Mouse (Mus musculus) right cerebral cortex, postnatal 4 days (tissue): ENCODE results near the gene Dnm2.
"Not testable (repeated sequence)": the region's sequence is repeated elsewhere in the genome, so short reads cannot be mapped to it uniquely, and the experiment has no call there.

Experiments
- DNase-seq: peaks from one replicate; pipeline ENCODE4 v3.0.0-alpha.2; 2022

Gene Dnm2

GRCm38 (mm10) chr9:21509772-21510688, 85.3 kb downstream of the Dnm2 start, which contains the start of gene Tmed1:
Gene Tmed1 (minus strand): TSS chr9:21510252.
- DNase-seq = peak; percentile 89

GRCm38 (mm10) chr9:21510689-21511015, 85.9 kb downstream of the Dnm2 start:
- no peak for DNase-seq

- no peak for DNase-seq
These were observed 86.3 kb downstream of the Dnm2 start for GRCm38 (mm10) chr9:21511052-21511451.

GRCm38 (mm10) chr9:21513466-21513865, 88.8 kb downstream of the Dnm2 start:
- DNase-seq = no peak

- no peak for DNase-seq
These were observed 93.3 kb downstream of the Dnm2 start for GRCm38 (mm10) chr9:21517947-21518495.

- DNase-seq = not testable (repeated sequence)
These were observed 94.0 kb downstream of the Dnm2 start for GRCm38 (mm10) chr9:21518690-21519089.

GRCm38 (mm10) chr9:21525142-21525936, 100.6 kb downstream of the Dnm2 start:
- no peak for DNase-seq

- no peak for DNase-seq
These were observed 101.4 kb downstream of the Dnm2 start, which contains the start of gene AB124611 for GRCm38 (mm10) chr9:21525937-21526633. Gene AB124611 (plus strand): TSS chr9:21526176.

GRCm38 (mm10) chr9:21526634-21526944, 101.9 kb downstream of the Dnm2 start:
- DNase-seq = no peak

- no peak for DNase-seq
These were observed 102.5 kb downstream of the Dnm2 start for GRCm38 (mm10) chr9:21527100-21527801.

GRCm38 (mm10) chr9:21527917-21528324, 103.2 kb downstream of the Dnm2 start:
- no peak for DNase-seq

GRCm38 (mm10) chr9:21536501-21536900, 111.8 kb downstream of the Dnm2 start:
- no peak for DNase-seq

- no peak for DNase-seq
These were observed 112.3 kb downstream of the Dnm2 start for GRCm38 (mm10) chr9:21537009-21537408.

- no peak for DNase-seq
These were observed 115.5 kb downstream of the Dnm2 start for GRCm38 (mm10) chr9:21539981-21540753.

GRCm38 (mm10) chr9:21542001-21542400, 117.3 kb downstream of the Dnm2 start:
- DNase-seq = not testable (repeated sequence)

GRCm38 (mm10) chr9:21545351-21545915, 120.7 kb downstream of the Dnm2 start:
- no peak for DNase-seq

GRCm38 (mm10) chr9:21545916-21546788, 121.4 kb downstream of the Dnm2 start:
- DNase-seq = peak; percentile 99

- no peak for DNase-seq
These were observed 122.0 kb downstream of the Dnm2 start, which contains the start of gene Carm1 for GRCm38 (mm10) chr9:21546789-21547074. Gene Carm1 (plus strand): TSS chr9:21546894.

- DNase-seq = peak; percentile 59
These were observed 122.6 kb downstream of the Dnm2 start for GRCm38 (mm10) chr9:21547075-21547941.
